Mouse (Mus musculus): ENCODE data around the gene Rptor. TPM values are rescaled to one million over a fixed set of nuclear protein-coding genes. Genes with fewer than 3 reads are reported as not detected.

Rptor gene
- polyA plus RNA-seq, 1 experiment from 2014 or later, result 18.6 TPM

GRCm38 (mm10) chr11:119687966-119688365 is 85.3 kb downstream of the Rptor start:
- ATAC-seq (ENCODE audit: insufficient number of reproducible peaks, insufficient read depth, low FRiP score, low TSS enrichment, low read depth), result no peak
- H3K4me1 ChIP-seq (replicated peaks), result peaks cover 22% of the 10 kb centered on the region
- no peak overlapping the region for H3K27ac ChIP-seq
- H3K36me3 ChIP-seq, result no peaks in the 10 kb centered on the region
- no peaks in the 10 kb centered on the region for H3K9me3 ChIP-seq
- H3K4me3 ChIP-seq (replicated peaks), result no peak overlapping the region
- no peaks in the 10 kb centered on the region for H3K27me3 ChIP-seq
- no peak overlapping the region for H3K9ac ChIP-seq (replicated peaks)
- H3K4me2 ChIP-seq, result no peak overlapping the region

GRCm38 (mm10) chr11:119689936-119690335 is 87.2 kb downstream of the Rptor start:
- no peak overlapping the region for H3K4me3 ChIP-seq (replicated peaks)
- no peak overlapping the region for H3K27ac ChIP-seq
- H3K4me2 ChIP-seq, result no peak overlapping the region
- H3K4me1 ChIP-seq (replicated peaks), result peaks cover 28% of the 10 kb centered on the region
- H3K9me3 ChIP-seq, result no peaks in the 10 kb centered on the region
- H3K27me3 ChIP-seq, result no peaks in the 10 kb centered on the region
- H3K36me3 ChIP-seq, result no peaks in the 10 kb centered on the region
- WGBS, result 69% methylated on average over 3 of the region's 3 CpGs
- no peak overlapping the region for H3K9ac ChIP-seq (replicated peaks)
- no peak for ATAC-seq (ENCODE audit: insufficient number of reproducible peaks, insufficient read depth, low FRiP score, low TSS enrichment, low read depth)

GRCm38 (mm10) chr11:119692196-119692910 is 89.6 kb downstream of the Rptor start:
- no peaks in the 10 kb centered on the region for H3K27me3 ChIP-seq
- H3K9ac ChIP-seq (replicated peaks), result no peak overlapping the region
- 89% methylated on average over 6 of the region's 6 CpGs for WGBS
- ATAC-seq (ENCODE audit: insufficient number of reproducible peaks, insufficient read depth, low FRiP score, low TSS enrichment, low read depth), result no peak
- H3K4me2 ChIP-seq, result no peak overlapping the region
- H3K36me3 ChIP-seq, result no peaks in the 10 kb centered on the region
- H3K4me3 ChIP-seq (replicated peaks), result no peak overlapping the region
- H3K9me3 ChIP-seq, result no peaks in the 10 kb centered on the region
- peaks cover 19% of the 10 kb centered on the region for H3K4me1 ChIP-seq (replicated peaks)
- H3K27ac ChIP-seq, result no peak overlapping the region

- H3K27ac ChIP-seq, result no peak overlapping the region
- ATAC-seq (ENCODE audit: insufficient number of reproducible peaks, insufficient read depth, low FRiP score, low TSS enrichment, low read depth), result no peak
- no peaks in the 10 kb centered on the region for H3K27me3 ChIP-seq
- H3K36me3 ChIP-seq, result no peaks in the 10 kb centered on the region
- H3K4me2 ChIP-seq, result no peak overlapping the region
- H3K4me3 ChIP-seq (replicated peaks), result no peak overlapping the region
- no peaks in the 10 kb centered on the region for H3K9me3 ChIP-seq
- H3K4me1 ChIP-seq (replicated peaks), result peaks cover 19% of the 10 kb centered on the region
- H3K9ac ChIP-seq (replicated peaks), result no peak overlapping the region
- WGBS, result 48% methylated on average over 1 of the region's 1 CpGs
Measured at GRCm38 (mm10) chr11:119692911-119693261, 90.2 kb downstream of the Rptor start.

GRCm38 (mm10) chr11:119694146-119694860 is 91.6 kb downstream of the Rptor start:
- H3K4me3 ChIP-seq (replicated peaks), result no peak overlapping the region
- no peak for ATAC-seq (ENCODE audit: insufficient number of reproducible peaks, insufficient read depth, low FRiP score, low TSS enrichment, low read depth)
- WGBS, result 68% methylated on average over 10 of the region's 10 CpGs
- no peak overlapping the region for H3K27ac ChIP-seq
- H3K9me3 ChIP-seq, result no peaks in the 10 kb centered on the region
- no peaks in the 10 kb centered on the region for H3K36me3 ChIP-seq
- peaks cover 19% of the 10 kb centered on the region for H3K4me1 ChIP-seq (replicated peaks)
- no peaks in the 10 kb centered on the region for H3K27me3 ChIP-seq
- H3K9ac ChIP-seq (replicated peaks), result no peak overlapping the region
- H3K4me2 ChIP-seq, result no peak overlapping the region

GRCm38 (mm10) chr11:119696401-119696800 is 93.7 kb downstream of the Rptor start:
- H3K9ac ChIP-seq (replicated peaks), result no peak overlapping the region
- WGBS, result 87% methylated on average over 2 of the region's 2 CpGs
- H3K36me3 ChIP-seq, result no peaks in the 10 kb centered on the region
- no peak overlapping the region for H3K27ac ChIP-seq
- H3K9me3 ChIP-seq, result no peaks in the 10 kb centered on the region
- no peak overlapping the region for H3K4me2 ChIP-seq
- H3K4me3 ChIP-seq (replicated peaks), result no peak overlapping the region
- peaks cover 12% of the 10 kb centered on the region for H3K4me1 ChIP-seq (replicated peaks)
- no peak for ATAC-seq (ENCODE audit: insufficient number of reproducible peaks, insufficient read depth, low FRiP score, low TSS enrichment, low read depth)
- no peaks in the 10 kb centered on the region for H3K27me3 ChIP-seq

GRCm38 (mm10) chr11:119705381-119706066 is 102.8 kb downstream of the Rptor start:
- ATAC-seq (ENCODE audit: insufficient number of reproducible peaks, insufficient read depth, low FRiP score, low TSS enrichment, low read depth), result no peak
- H3K36me3 ChIP-seq, result no peaks in the 10 kb centered on the region
- WGBS, result 91% methylated on average over 4 of the region's 6 CpGs
- peaks cover 6% of the 10 kb centered on the region; the same call in 1 of the 2 replicates for H3K4me1 ChIP-seq (replicated peaks)
- no peak overlapping the region for H3K4me2 ChIP-seq
- H3K27ac ChIP-seq, result no peak overlapping the region
- no peak overlapping the region for H3K9ac ChIP-seq (replicated peaks)
- H3K9me3 ChIP-seq, result no peaks in the 10 kb centered on the region
- no peaks in the 10 kb centered on the region for H3K27me3 ChIP-seq
- H3K4me3 ChIP-seq (replicated peaks), result no peak overlapping the region

- Histone ChIP-seq H3K4me3 (replicated peaks) (no peak overlapping the region), H3K4me1 (replicated peaks) (peaks cover 6% of the 10 kb centered on the region; the same call in 1 of the 2 replicates), H3K36me3 (no peaks in the 10 kb centered on the region), H3K9ac (replicated peaks) (no peak overlapping the region), H3K4me2 (no peak overlapping the region), H3K9me3 (no peaks in the 10 kb centered on the region), H3K27me3 (no peaks in the 10 kb centered on the region), H3K27ac (no peak overlapping the region)
- 96% methylated on average over 1 of the region's 1 CpGs for WGBS
- ATAC-seq (ENCODE audit: insufficient number of reproducible peaks, insufficient read depth, low FRiP score, low TSS enrichment, low read depth), result no peak
Measured at GRCm38 (mm10) chr11:119707259-119707658, 104.6 kb downstream of the Rptor start.

GRCm38 (mm10) chr11:119709239-119709638 is 106.5 kb downstream of the Rptor start:
- 71% methylated on average over 4 of the region's 4 CpGs for WGBS

GRCm38 (mm10) chr11:119710338-119710737 is 107.6 kb downstream of the Rptor start:
- ATAC-seq (ENCODE audit: insufficient number of reproducible peaks, insufficient read depth, low FRiP score, low TSS enrichment, low read depth), result no peak
- Histone ChIP-seq H3K36me3 (no peaks in the 10 kb centered on the region), H3K27ac (no peak overlapping the region), H3K9ac (replicated peaks) (no peak overlapping the region), H3K9me3 (no peaks in the 10 kb centered on the region), H3K4me1 (replicated peaks) (peaks cover 23% of the 10 kb centered on the region), H3K4me3 (replicated peaks) (no peak overlapping the region), H3K4me2 (no peak overlapping the region), H3K27me3 (no peaks in the 10 kb centered on the region)
- WGBS, result 92% methylated on average over 3 of the region's 3 CpGs

More at GRCm38 (mm10) chr11:119709239-119709638, 106.5 kb downstream of the Rptor start:
- no peak overlapping the region for H3K27ac ChIP-seq
- no peak overlapping the region for H3K4me2 ChIP-seq
- H3K9ac ChIP-seq (replicated peaks), result no peak overlapping the region
- H3K4me1 ChIP-seq (replicated peaks), result peaks cover 14% of the 10 kb centered on the region
- H3K27me3 ChIP-seq, result no peaks in the 10 kb centered on the region
- no peaks in the 10 kb centered on the region for H3K9me3 ChIP-seq
- no peaks in the 10 kb centered on the region for H3K36me3 ChIP-seq
- ATAC-seq (ENCODE audit: insufficient number of reproducible peaks, insufficient read depth, low FRiP score, low TSS enrichment, low read depth), result no peak
- H3K4me3 ChIP-seq (replicated peaks), result no peak overlapping the region

- whole genome bisulfite sequencing, result 84% methylated on average over 5 of the region's 5 CpGs
- Histone ChIP-seq H3K9me3 (no peaks in the 10 kb centered on the region), H3K4me1 (replicated peaks) (peaks cover 26% of the 10 kb centered on the region), H3K27ac (no peak overlapping the region), H3K27me3 (no peaks in the 10 kb centered on the region), H3K9ac (replicated peaks) (no peak overlapping the region), H3K4me3 (replicated peaks) (no peak overlapping the region), H3K36me3 (no peaks in the 10 kb centered on the region), H3K4me2 (no peak overlapping the region)
- no peak for ATAC-seq (ENCODE audit: insufficient number of reproducible peaks, insufficient read depth, low FRiP score, low TSS enrichment, low read depth)
Measured at GRCm38 (mm10) chr11:119710822-119711221, 108.1 kb downstream of the Rptor start.
